Mouse (Mus musculus) cortical plate, adult 2 months (tissue): ENCODE results near the gene Acsbg2.

Experiments used
- CTCF ChIP-seq: fragments of 200-500 bp; IDR thresholded peaks from 2 replicates; pipeline ENCODE4 v1.5.1; 2011; ENCODE audit warnings: mild to moderate bottlenecking, control low read depth, low read length; ENCODE audit not compliant: insufficient read depth; ENCODE audit errors: extremely low read depth
- POLR2A ChIP-seq: fragments of 200-500 bp; IDR thresholded peaks from 2 replicates; pipeline ENCODE4 v1.6.1; 2011; ENCODE audit warnings: mild to moderate bottlenecking, low read length, control low read depth; ENCODE audit not compliant: insufficient read depth; ENCODE audit errors: extremely low read depth

DNA sequence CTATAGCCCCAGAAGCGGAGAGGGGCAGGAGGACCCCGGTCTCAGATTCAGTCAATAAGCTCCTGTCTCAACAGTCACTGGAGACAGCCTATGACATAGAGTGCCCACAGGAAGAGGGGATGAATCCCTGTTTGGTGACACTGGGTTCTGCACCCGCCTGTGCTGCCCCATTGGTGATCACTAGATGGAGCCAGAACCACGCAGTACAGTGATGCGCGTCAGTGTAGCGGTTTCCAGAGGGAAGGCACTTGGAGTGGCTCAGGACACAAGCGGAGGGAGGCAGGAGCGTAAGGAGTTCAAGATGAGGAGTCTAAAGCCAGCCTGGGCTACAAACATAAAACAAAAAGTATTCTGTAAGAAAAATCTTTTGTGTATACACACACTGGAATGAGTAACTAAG, 65.7 kb downstream of the Acsbg2 start:
- TF ChIP-seq CTCF (peak; percentile 100), POLR2A (no peak)
